Mouse (Mus musculus) yolk sac, embryonic 10.5 days (tissue): Measurements from ENCODE around the gene 2200002D01Rik.
A peak's percentile ranks its signal among the peaks of the same experiment; 100 is the strongest.

Experiments used
- DNase-seq: peaks from one replicate; pipeline ENCODE4 v3.0.0-alpha.2; 2017; ENCODE audit warnings: low spot score

Gene 2200002D01Rik

GRCm38 (mm10) chr7:29279261-29279660 lies 31.0 kb upstream of the 2200002D01Rik start:
- DNase-seq: no peak

- no peak for DNase-seq
Measured at GRCm38 (mm10) chr7:29277510-29277909, 29.2 kb upstream of the 2200002D01Rik start.

- no peak for DNase-seq
Measured at GRCm38 (mm10) chr7:29276715-29277114, 28.4 kb upstream of the 2200002D01Rik start.

- no peak for DNase-seq
Measured at GRCm38 (mm10) chr7:29271687-29272465, 23.6 kb upstream of the 2200002D01Rik start.

- DNase-seq: no peak
Measured at GRCm38 (mm10) chr7:29270445-29270844, 22.2 kb upstream of the 2200002D01Rik start.

GRCm38 (mm10) chr7:29266931-29267330 lies 18.7 kb upstream of the 2200002D01Rik start:
- no peak for DNase-seq

GRCm38 (mm10) chr7:29265636-29266035 lies 17.4 kb upstream of the 2200002D01Rik start:
- DNase-seq: no peak

GRCm38 (mm10) chr7:29263831-29264230 lies 15.6 kb upstream of the 2200002D01Rik start:
- no peak for DNase-seq

- no peak for DNase-seq
Measured at GRCm38 (mm10) chr7:29262151-29262550, 13.9 kb upstream of the 2200002D01Rik start.

- DNase-seq: no peak
Measured at GRCm38 (mm10) chr7:29259781-29260730, 11.8 kb upstream of the 2200002D01Rik start.

- no peak for DNase-seq
Measured at GRCm38 (mm10) chr7:29257368-29257767, 9.1 kb upstream of the 2200002D01Rik start.

GRCm38 (mm10) chr7:29255875-29256274 lies 7.6 kb upstream of the 2200002D01Rik start:
- DNase-seq: no peak

GRCm38 (mm10) chr7:29253842-29254241 lies 5.6 kb upstream of the 2200002D01Rik start:
- DNase-seq: peak; percentile 73

GRCm38 (mm10) chr7:29251166-29251565 lies 2.9 kb upstream of the 2200002D01Rik start:
- DNase-seq: no peak

GRCm38 (mm10) chr7:29247706-29248105 lies 560 bp downstream of the 2200002D01Rik start:
- DNase-seq: peak; percentile 69

- peak; percentile 85 for DNase-seq
Measured at GRCm38 (mm10) chr7:29247314-29247700, 959 bp downstream of the 2200002D01Rik start.

- no peak for DNase-seq
Measured at GRCm38 (mm10) chr7:29246619-29247313, 1.5 kb downstream of the 2200002D01Rik start.

GRCm38 (mm10) chr7:29246015-29246414 lies 2.3 kb downstream of the 2200002D01Rik start:
- DNase-seq: no peak

GRCm38 (mm10) chr7:29244732-29245416 lies 3.4 kb downstream of the 2200002D01Rik start:
- no peak for DNase-seq

GRCm38 (mm10) chr7:29238019-29238967 lies 10.0 kb downstream of the 2200002D01Rik start, which contains the start of gene Yif1b:
Yif1b (plus strand) TSS chr7:29238329.
- peak; percentile 99 for DNase-seq
